Mouse (Mus musculus) gastrocnemius, adult 2 months (tissue): ENCODE data around the gene Sun2. TPM values are rescaled to one million over a fixed set of nuclear protein-coding genes. Genes with fewer than 3 reads are reported as not detected.

ENCODE experiments used
- DNase-seq: peaks from one replicate; pipeline ENCODE4 v3.0.0; 2022
- H3K27ac ChIP-seq: fragments of 200-600 bp; 2 replicates; pipeline ENCODE4 v1.8.1; 2022; ENCODE audit warnings: mild to moderate bottlenecking
- H3K4me3 ChIP-seq: fragments of 200-600 bp; 2 replicates; pipeline ENCODE4 v1.8.1; 2022; ENCODE audit warnings: mild to moderate bottlenecking, moderate library complexity
- CTCF ChIP-seq: fragments of 200-600 bp; IDR thresholded peaks from 2 replicates; pipeline ENCODE4 v1.8.1; 2022; ENCODE audit warnings: antibody characterized with exemption, mild to moderate bottlenecking, moderate library complexity
- intact Hi-C: fragments of 180-260 bp; cut with DNase I; formaldehyde crosslinking; loops from one replicate; pipeline ENCODE4 v1.15.1; 2025
- total RNA-seq, 2 experiments: library from RNA; stranded (reverse); gene quantifications; 2 replicates each; pipeline ENCODE4 v1.2.3; 2021

The Sun2 gene
- total RNA-seq, 2 experiments from 2014 or later = 88.4 to 92.5 TPM

DNA sequence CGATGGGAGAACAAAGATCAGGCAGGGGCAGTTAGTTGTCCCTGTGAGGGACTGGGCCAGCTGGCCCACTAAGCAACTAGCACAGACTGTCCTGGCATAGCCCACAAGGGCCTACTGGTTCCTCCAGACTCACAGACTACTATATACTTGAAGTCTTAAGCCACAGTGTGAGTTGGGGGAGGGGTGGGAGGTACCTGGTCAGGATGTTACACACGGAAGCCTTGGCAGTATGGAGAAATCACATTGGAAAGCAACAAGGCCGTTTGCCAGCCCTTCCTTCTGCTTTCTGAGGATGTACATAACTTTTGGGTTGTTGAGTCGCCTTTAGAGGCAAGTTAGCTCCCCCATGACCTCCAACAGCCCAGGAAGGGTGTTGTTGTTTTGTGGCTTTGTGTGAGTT is 8.7 kb downstream of the Sun2 start:
- no peak for TF ChIP-seq CTCF
- peak overlapping the region; percentile 98 for H3K27ac ChIP-seq
- intact Hi-C loops = no loop called here

DNA sequence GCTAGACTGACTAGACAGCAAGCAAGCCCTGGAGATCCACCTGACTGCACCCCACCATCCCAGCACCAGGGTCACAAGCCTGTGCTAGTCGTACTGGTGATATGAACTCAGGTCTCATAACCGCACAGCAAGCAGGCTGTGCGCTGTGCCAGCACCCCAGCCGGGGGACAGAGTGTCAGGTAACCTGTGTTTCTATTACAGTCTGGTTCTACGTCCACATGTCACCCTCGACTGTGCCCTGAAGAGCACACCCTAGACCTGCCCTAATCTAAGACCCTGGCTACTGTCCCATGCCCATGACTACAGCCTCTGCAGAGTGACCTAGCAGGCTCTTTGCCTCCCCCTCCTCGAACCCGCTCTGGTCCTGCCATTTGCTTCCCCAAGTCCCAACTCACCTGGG is 9.1 kb downstream of the Sun2 start:
- TF ChIP-seq CTCF = no peak
- H3K27ac ChIP-seq = peak overlapping the region; percentile 98
- H3K4me3 ChIP-seq = peak overlapping the region; percentile 67
- intact Hi-C loops = no loop called here
- peak; percentile 83 for DNase-seq

More for the DNA sequence above, 8.7 kb downstream of the Sun2 start:
- no peak for DNase-seq
- peak overlapping the region; percentile 67 for H3K4me3 ChIP-seq

DNA sequence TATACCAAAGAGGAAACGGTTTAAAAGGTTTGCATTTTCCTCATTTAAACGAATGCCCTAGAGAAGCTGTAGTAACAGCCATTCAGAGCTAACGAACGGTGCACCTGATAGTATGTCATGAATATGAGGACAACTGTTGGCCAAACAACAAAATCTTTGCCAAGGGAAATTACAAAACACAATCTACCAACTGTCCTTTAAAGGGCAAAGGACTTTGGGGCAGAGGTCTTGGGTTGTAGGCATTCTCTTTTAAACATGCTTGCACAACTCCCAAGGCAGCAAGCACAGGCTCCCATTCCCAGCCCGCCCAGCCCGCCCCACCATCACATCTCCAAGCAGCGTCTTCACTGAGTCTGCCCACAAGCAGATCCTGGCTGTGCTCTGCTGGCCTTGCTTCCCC is 10.8 kb downstream of the Sun2 start:
- TF ChIP-seq CTCF = no peak
- Histone ChIP-seq H3K27ac (peak overlapping the region; percentile 98), H3K4me3 (peak overlapping the region; percentile 67)
- DNase-seq = no peak
- intact Hi-C loops = no loop called here

DNA sequence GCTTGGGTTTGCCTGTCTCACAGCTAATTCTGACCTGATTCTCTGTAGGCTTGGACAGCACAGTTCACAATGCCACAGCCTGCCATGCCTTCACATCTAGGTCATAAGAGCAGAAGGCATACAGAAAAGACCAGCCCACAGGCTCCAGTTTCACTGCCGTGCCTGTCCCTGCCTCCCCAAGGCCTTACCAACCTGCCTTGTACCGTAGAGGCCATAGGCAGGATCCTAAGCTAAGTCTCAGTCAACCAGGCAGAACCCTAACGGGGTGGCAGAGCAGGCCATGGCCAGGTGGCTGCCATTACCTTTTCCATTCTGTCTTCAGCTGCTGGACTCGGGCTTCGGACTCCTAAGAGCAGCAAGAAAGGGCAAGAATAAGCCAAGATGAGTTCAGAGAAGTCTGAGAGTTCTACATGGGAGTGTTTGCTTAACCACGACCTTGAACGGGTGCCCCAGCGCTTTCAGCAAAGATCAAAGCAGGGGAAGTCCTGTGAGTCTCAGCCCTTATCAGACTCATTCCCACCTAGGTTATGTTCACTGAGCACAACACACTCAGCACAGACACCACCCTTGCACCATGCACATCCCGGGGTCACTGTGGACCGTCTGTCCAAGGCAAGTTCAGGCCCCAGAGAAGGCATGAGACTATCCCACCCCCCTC is 13.5 kb downstream of the Sun2 start:
- TF ChIP-seq CTCF = no peak
- intact Hi-C loops = no loop called here
- H3K4me3 ChIP-seq = peak overlapping the region; percentile 16
- peak overlapping the region; percentile 93 for H3K27ac ChIP-seq
- DNase-seq = no peak

DNA sequence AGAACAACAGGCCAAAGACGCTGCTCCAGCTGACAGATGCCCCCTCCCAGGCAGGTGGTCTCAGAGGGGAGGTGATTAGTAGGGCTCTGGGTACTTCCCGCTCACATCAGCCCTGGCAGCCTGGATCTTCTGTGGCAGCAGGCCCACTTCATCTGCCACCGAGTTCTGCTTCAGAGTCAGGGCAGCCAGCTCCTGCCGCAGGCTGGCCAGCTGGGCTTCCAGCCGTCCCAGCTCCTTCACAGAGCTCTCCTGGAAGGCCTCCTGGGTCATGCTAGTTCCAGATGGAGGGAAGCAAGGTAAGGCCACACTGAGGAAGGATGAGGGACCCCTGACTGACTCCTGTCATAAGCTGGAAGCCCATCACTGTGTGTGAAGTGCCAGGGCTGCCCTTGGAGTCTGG is 14.0 kb downstream of the Sun2 start:
- H3K4me3 ChIP-seq = peak overlapping the region; percentile 9; the same call in 1 of the 2 replicates
- H3K27ac ChIP-seq = peak overlapping the region; percentile 93
- DNase-seq = peak; percentile 64
- intact Hi-C loops = no loop called here
- TF ChIP-seq CTCF = no peak

DNA sequence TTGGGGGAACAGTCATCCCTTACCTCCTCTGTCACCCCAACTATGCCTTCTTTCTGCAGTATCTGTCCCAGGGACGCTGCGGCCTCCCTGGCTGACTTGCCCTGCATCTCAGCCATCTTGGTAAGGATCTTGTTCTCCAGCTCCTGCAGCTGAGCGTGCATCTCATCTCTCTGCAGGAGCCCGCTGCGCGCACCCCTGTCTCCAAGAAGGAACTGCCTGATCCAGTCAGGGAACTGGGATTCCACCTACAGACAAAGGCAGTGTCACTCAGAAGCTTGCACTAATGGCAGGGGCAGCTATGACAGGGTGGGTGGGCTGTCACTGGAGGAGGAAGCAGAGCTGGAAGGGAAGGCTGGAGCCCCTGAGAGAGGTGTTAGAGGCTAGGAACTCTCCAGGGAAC is 14.5 kb downstream of the Sun2 start:
- peak overlapping the region; percentile 9; the same call in 1 of the 2 replicates for H3K4me3 ChIP-seq
- H3K27ac ChIP-seq = peak overlapping the region; percentile 93
- TF ChIP-seq CTCF = no peak
- DNase-seq = no peak
- intact Hi-C loops = no loop called here

DNA sequence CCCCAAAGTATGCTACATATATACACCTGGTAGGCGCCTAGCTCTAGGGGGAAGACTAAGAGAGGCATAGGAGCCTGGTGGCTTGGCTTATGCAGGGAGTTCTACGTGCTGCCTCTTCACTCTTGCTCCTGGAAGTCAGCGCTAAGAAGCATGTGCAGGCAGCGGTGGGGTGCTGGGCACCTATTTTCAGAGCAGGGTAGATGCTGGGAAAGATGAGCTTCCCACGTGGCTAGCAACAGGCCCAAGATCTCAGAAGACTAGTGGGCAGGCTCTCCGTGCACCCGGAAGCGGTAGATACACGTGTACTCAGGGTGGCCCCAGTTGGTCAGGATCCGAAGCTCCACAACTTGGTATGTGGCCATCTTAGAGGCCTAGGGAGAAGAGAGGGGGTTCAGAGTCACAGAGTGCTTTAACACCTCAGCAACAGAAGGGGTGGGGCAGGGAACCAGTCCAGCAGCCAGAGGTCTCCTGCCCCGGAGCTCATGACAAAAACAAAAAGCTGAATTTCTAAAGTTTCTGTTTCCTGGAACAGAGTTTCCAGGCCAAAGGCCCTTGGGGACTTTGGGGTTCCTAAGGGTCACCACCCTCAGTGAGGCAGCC is 17.0 kb downstream of the Sun2 start:
- TF ChIP-seq CTCF = no peak
- peak overlapping the region; percentile 93 for H3K27ac ChIP-seq
- DNase-seq = peak; percentile 81
- H3K4me3 ChIP-seq = peak overlapping the region; percentile 46
- intact Hi-C loops = no loop called here

DNA sequence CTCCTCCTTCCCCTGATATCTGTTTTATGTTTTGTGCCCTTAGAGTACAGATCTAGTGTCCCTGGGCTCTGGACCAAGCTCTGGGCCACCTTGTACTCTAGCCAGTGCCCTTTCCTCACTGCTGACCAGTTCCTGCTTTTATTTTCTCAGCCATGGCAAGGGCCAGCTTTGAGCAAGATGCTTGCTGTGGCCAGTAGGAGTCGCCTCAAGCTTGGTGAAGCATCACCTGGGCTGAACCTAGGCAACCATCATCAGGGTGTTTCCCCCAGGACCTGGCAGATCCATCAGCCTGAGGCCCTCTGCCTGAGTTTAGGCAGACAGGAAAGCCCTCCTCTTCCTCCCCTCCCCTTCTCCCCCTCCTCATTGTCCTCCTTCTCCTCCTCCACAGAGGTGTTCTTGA is 18.9 kb downstream of the Sun2 start:
- Histone ChIP-seq H3K27ac (peak overlapping the region; percentile 93), H3K4me3 (no peak overlapping the region)
- intact Hi-C loops = no loop called here
- DNase-seq = peak; percentile 82
- TF ChIP-seq CTCF = peak; percentile 78

DNA sequence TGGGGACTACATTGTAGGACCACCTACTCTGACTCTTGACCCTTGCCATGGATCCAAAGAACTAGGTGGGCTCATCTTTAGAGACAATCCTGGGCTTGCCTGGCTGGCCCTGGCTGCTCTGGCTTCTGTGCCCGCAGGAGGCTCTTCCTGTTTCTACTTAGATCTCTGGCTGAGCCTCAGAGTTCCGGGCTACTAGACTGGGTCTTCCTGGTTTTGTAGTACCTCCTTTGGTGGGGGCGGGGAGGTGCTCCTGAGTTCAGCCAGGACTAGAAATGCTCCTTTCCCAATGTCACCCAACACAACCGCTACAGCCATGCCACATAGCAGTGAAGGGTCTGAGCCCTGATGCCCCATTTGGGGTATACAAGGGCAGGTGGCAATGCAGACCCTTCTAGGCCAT is 21.5 kb downstream of the Sun2 start:
- intact Hi-C loops = no loop called here
- no peak for TF ChIP-seq CTCF

DNA sequence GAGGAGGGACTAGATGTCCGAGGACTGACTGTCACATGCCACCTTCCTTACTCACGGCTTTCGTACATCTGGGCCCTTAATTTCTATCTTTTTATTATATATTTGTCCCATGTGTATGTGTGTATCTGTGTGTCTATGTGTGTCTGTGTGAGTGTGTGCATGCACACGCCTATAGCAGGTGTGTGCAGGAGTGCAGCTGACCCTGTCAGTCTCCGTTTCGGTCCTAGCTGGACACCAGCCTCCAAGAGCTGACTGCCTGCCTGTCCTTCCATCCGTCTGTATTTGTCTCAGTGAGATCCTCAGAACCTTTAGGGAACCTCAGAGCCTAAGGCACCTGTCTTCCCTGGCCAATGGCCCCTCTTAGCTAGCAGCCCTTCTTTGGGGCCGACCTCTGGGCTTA is 22.1 kb downstream of the Sun2 start:
- no peak overlapping the region for H3K4me3 ChIP-seq
- no peak for DNase-seq
- no peak overlapping the region for H3K27ac ChIP-seq
- TF ChIP-seq CTCF = no peak
- intact Hi-C loops = no loop called here

More for the DNA sequence above, 21.5 kb downstream of the Sun2 start:
- H3K27ac ChIP-seq = no peak overlapping the region
- H3K4me3 ChIP-seq = no peak overlapping the region
- no peak for DNase-seq

DNA sequence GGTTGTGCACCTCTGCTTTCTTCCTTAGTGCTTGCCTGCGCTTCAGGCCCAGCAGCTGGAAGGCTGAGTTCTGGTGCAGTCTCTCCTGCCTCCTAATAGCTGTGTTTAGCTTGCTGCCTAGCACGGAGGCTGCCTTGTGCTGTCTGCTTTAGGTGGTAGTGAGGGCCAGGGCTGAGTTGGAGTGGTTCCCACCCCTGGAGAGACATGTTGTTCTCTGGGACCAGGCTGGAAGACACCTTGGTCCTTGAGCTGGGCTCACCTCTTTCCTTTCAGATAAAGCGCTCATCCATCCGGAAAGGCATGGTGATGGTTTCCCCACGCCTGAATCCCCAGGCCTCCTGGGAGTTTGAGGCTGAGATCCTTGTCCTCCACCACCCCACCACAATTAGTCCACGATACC is 25.6 kb downstream of the Sun2 start:
- H3K27ac ChIP-seq = no peak overlapping the region
- intact Hi-C loops = no loop called here
- H3K4me3 ChIP-seq = no peak overlapping the region
- no peak for DNase-seq
- no peak for TF ChIP-seq CTCF

DNA sequence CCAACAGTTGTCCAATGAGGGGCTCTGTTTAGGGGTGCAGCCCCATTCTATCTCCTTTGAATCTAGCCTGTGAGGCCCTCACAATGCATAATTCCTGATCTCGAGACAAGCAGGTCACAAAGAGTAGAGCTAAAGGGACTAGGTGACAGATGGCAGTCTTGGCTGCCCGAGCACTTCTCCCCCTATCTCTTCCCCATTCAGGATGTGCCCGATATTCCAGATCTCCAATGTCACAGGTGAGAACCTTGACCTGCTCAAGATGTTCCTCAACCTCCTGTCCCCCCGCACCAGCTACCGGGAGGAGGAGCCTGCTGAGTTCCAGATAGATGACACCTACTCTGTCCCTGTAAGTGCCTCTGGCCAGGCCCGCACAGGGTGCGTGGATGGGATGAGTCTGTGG is 26.7 kb downstream of the Sun2 start:
- intact Hi-C loops = no loop called here
- Histone ChIP-seq H3K4me3 (no peak overlapping the region), H3K27ac (no peak overlapping the region)
- DNase-seq = no peak
- TF ChIP-seq CTCF = no peak

DNA sequence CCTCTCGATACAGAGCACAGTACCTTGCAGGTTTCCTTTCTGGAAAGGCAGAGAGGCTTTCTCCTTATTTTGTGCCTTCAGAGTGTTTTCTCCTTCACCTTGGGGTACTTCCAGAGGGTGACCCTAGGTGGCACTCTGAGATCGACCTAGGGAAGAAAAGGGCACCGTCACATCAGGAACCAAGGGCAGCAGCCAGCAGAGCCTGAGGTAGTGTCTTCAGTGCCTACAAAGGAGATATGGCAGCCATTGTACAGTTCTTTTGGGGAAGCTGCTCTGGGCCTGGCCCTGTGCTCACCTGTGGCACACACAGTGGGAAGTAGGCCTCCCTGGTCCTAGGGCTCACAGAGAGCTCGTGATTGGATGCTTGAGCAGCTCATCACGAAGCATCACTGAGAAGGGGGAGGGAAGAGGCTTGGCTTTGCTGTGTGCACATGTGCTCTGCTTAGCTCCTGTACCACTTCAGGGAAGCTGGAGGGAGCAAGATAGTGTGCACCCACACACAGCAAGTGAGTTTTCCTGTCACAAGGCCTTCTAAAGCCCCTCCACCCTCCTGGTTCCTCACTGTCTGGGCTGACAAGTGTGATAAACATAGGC is 34.0 kb downstream of the Sun2 start:
- intact Hi-C loops = no loop called here
- DNase-seq = no peak
- Histone ChIP-seq H3K27ac (no peak overlapping the region), H3K4me3 (no peak overlapping the region)
- TF ChIP-seq CTCF = peak; percentile 35
